Mouse (Mus musculus): ENCODE measurements around the gene Ly6g5c. TPM values are rescaled to one million over a fixed set of nuclear protein-coding genes. Genes with fewer than 3 reads are reported as not detected.

Gene Ly6g5c
- polyA plus RNA-seq, 1 experiment from 2014 or later, result not detected

- Histone ChIP-seq H3K9ac (ENCODE audit: low read depth, low read length) (no peak overlapping the region), H3K27me3 (replicated peaks; ENCODE audit: control insufficient read depth, insufficient read depth, low read length) (no peaks in the 10 kb centered on the region), H3K9me3 (ENCODE audit: control insufficient read depth, low read length) (no peaks in the 10 kb centered on the region), H3K27ac (ENCODE audit: low read depth, low read length) (no peak overlapping the region), H3K4me3 (ENCODE audit: low read depth, low read length) (no peak overlapping the region), H3K4me1 (replicated peaks; ENCODE audit: control insufficient read depth, insufficient read depth, low read length) (peaks cover 13% of the 10 kb centered on the region), H3K36me3 (ENCODE audit: control insufficient read depth, insufficient read depth, low read length) (peaks cover 15% of the 10 kb centered on the region), H3K4me2 (no peak overlapping the region)
- DNase-seq (ENCODE audit: low spot score) (no peak), ATAC-seq (replicated peaks; ENCODE audit: low FRiP score) (no peak)
- WGBS, result 41% methylated on average over 2 of the region's 2 CpGs
Measured at GRCm38 (mm10) chr17:35088151-35088550, 19.9 kb upstream of the Ly6g5c start.

- DNase-seq (ENCODE audit: low spot score) (peak; percentile 93), ATAC-seq (replicated peaks; ENCODE audit: low FRiP score) (peak; percentile 96)
- H3K4me3 ChIP-seq (ENCODE audit: low read depth, low read length), result peak within 1 kb of the TSS; percentile 72
- peaks cover 15% of the 10 kb centered on the region for H3K36me3 ChIP-seq (ENCODE audit: control insufficient read depth, insufficient read depth, low read length)
- H3K9ac ChIP-seq (ENCODE audit: low read depth, low read length), result peak within 1 kb of the TSS; percentile 94
- H3K9me3 ChIP-seq (ENCODE audit: control insufficient read depth, low read length), result no peaks in the 10 kb centered on the region
- H3K27ac ChIP-seq (ENCODE audit: low read depth, low read length), result peak within 1 kb of the TSS; percentile 95
- peak within 1 kb of the TSS; percentile 73 for H3K4me2 ChIP-seq
- peaks cover 13% of the 10 kb centered on the region for H3K4me1 ChIP-seq (replicated peaks; ENCODE audit: control insufficient read depth, insufficient read depth, low read length)
- 2% methylated on average over 67 of the region's 67 CpGs for WGBS
- no peaks in the 10 kb centered on the region for H3K27me3 ChIP-seq (replicated peaks; ENCODE audit: control insufficient read depth, insufficient read depth, low read length)
Measured at GRCm38 (mm10) chr17:35088825-35089644, 19.0 kb upstream of the Ly6g5c start, which contains the start of gene Abhd16a. Gene Abhd16a, plus strand, starts transcription at chr17:35089263.

- peaks cover 15% of the 10 kb centered on the region for H3K36me3 ChIP-seq (ENCODE audit: control insufficient read depth, insufficient read depth, low read length)
- H3K9ac ChIP-seq (ENCODE audit: low read depth, low read length), result peak overlapping the region; percentile 94
- H3K4me3 ChIP-seq (ENCODE audit: low read depth, low read length), result peak overlapping the region; percentile 72
- peak overlapping the region; percentile 73 for H3K4me2 ChIP-seq
- peak overlapping the region; percentile 95; the same call in 1 of the 2 replicates for H3K27ac ChIP-seq (ENCODE audit: low read depth, low read length)
- H3K27me3 ChIP-seq (replicated peaks; ENCODE audit: control insufficient read depth, insufficient read depth, low read length), result no peaks in the 10 kb centered on the region
- H3K9me3 ChIP-seq (ENCODE audit: control insufficient read depth, low read length), result no peaks in the 10 kb centered on the region
- H3K4me1 ChIP-seq (replicated peaks; ENCODE audit: control insufficient read depth, insufficient read depth, low read length), result peaks cover 12% of the 10 kb centered on the region
- DNase-seq (ENCODE audit: low spot score), result no peak
- ATAC-seq (replicated peaks; ENCODE audit: low FRiP score), result peak; percentile 44
- WGBS, result 65% methylated on average over 8 of the region's 8 CpGs
Measured at GRCm38 (mm10) chr17:35090166-35090932, 17.7 kb upstream of the Ly6g5c start.

- H3K27ac ChIP-seq (ENCODE audit: low read depth, low read length), result no peak overlapping the region
- no peak for DNase-seq (ENCODE audit: low spot score)
Measured at GRCm38 (mm10) chr17:35092403-35093198, 15.5 kb upstream of the Ly6g5c start.

GRCm38 (mm10) chr17:35094475-35095365, 13.4 kb upstream of the Ly6g5c start:
- ATAC-seq (replicated peaks; ENCODE audit: low FRiP score) (no peak), DNase-seq (ENCODE audit: low spot score) (no peak)
- Histone ChIP-seq H3K9me3 (ENCODE audit: control insufficient read depth, low read length) (no peaks in the 10 kb centered on the region), H3K9ac (ENCODE audit: low read depth, low read length) (no peak overlapping the region), H3K4me3 (ENCODE audit: low read depth, low read length) (no peak overlapping the region), H3K27me3 (replicated peaks; ENCODE audit: control insufficient read depth, insufficient read depth, low read length) (no peaks in the 10 kb centered on the region), H3K36me3 (ENCODE audit: control insufficient read depth, insufficient read depth, low read length) (peaks cover 28% of the 10 kb centered on the region), H3K4me2 (no peak overlapping the region), H3K27ac (ENCODE audit: low read depth, low read length) (no peak overlapping the region), H3K4me1 (replicated peaks; ENCODE audit: control insufficient read depth, insufficient read depth, low read length) (peaks cover 7% of the 10 kb centered on the region)
- WGBS, result 85% methylated on average over 15 of the region's 15 CpGs

More at GRCm38 (mm10) chr17:35092403-35093198, 15.5 kb upstream of the Ly6g5c start:
- Histone ChIP-seq H3K27me3 (replicated peaks; ENCODE audit: control insufficient read depth, insufficient read depth, low read length) (no peaks in the 10 kb centered on the region), H3K4me3 (ENCODE audit: low read depth, low read length) (no peak overlapping the region), H3K36me3 (ENCODE audit: control insufficient read depth, insufficient read depth, low read length) (peaks cover 25% of the 10 kb centered on the region), H3K9me3 (ENCODE audit: control insufficient read depth, low read length) (no peaks in the 10 kb centered on the region), H3K4me1 (replicated peaks; ENCODE audit: control insufficient read depth, insufficient read depth, low read length) (peaks cover 7% of the 10 kb centered on the region), H3K4me2 (no peak overlapping the region), H3K9ac (ENCODE audit: low read depth, low read length) (no peak overlapping the region)
- no peak for ATAC-seq (replicated peaks; ENCODE audit: low FRiP score)
- 90% methylated on average over 14 of the region's 14 CpGs for WGBS

- no peak overlapping the region for H3K27ac ChIP-seq (ENCODE audit: low read depth, low read length)
- no peak overlapping the region for H3K4me3 ChIP-seq (ENCODE audit: low read depth, low read length)
- ATAC-seq (replicated peaks; ENCODE audit: low FRiP score) (no peak), DNase-seq (ENCODE audit: low spot score) (no peak)
- H3K27me3 ChIP-seq (replicated peaks; ENCODE audit: control insufficient read depth, insufficient read depth, low read length), result no peaks in the 10 kb centered on the region
- no peak overlapping the region for H3K9ac ChIP-seq (ENCODE audit: low read depth, low read length)
- no peaks in the 10 kb centered on the region for H3K9me3 ChIP-seq (ENCODE audit: control insufficient read depth, low read length)
- H3K4me1 ChIP-seq (replicated peaks; ENCODE audit: control insufficient read depth, insufficient read depth, low read length), result no peaks in the 10 kb centered on the region; the same call in 1 of the 2 replicates
- H3K4me2 ChIP-seq, result no peak overlapping the region
- WGBS, result 89% methylated on average over 12 of the region's 12 CpGs
- H3K36me3 ChIP-seq (ENCODE audit: control insufficient read depth, insufficient read depth, low read length), result peaks cover 36% of the 10 kb centered on the region
Measured at GRCm38 (mm10) chr17:35096597-35096996, 11.5 kb upstream of the Ly6g5c start.

GRCm38 (mm10) chr17:35097164-35097655, 10.9 kb upstream of the Ly6g5c start:
- DNase-seq (ENCODE audit: low spot score) (no peak), ATAC-seq (replicated peaks; ENCODE audit: low FRiP score) (no peak)
- Histone ChIP-seq H3K9ac (ENCODE audit: low read depth, low read length) (no peak overlapping the region), H3K36me3 (ENCODE audit: control insufficient read depth, insufficient read depth, low read length) (peaks cover 39% of the 10 kb centered on the region), H3K4me1 (replicated peaks; ENCODE audit: control insufficient read depth, insufficient read depth, low read length) (peaks cover under 1% of the 10 kb centered on the region; the same call in 1 of the 2 replicates), H3K4me3 (ENCODE audit: low read depth, low read length) (no peak overlapping the region), H3K9me3 (ENCODE audit: control insufficient read depth, low read length) (no peaks in the 10 kb centered on the region), H3K4me2 (no peak overlapping the region), H3K27ac (ENCODE audit: low read depth, low read length) (no peak overlapping the region), H3K27me3 (replicated peaks; ENCODE audit: control insufficient read depth, insufficient read depth, low read length) (no peaks in the 10 kb centered on the region)
- WGBS, result 90% methylated on average over 12 of the region's 12 CpGs

Measured in liver, embryonic 11.5 days (tissue).